Mouse (Mus musculus) lung, postnatal 0 days (tissue): Measurements from ENCODE around the gene C1rl. TPM values are rescaled to one million over a fixed set of nuclear protein-coding genes. Genes with fewer than 3 reads are reported as not detected.

Experiments
- ATAC-seq: fragments of 200-750 bp; cut with Nextera tagmentation; 2 replicates; pipeline ENCODE4 v1.8.0; 2017; ENCODE audit warnings: moderate library complexity
- DNase-seq: peaks from one replicate; pipeline ENCODE4 v3.0.0-alpha.2; 2016; ENCODE audit warnings: low spot score
- H3K27ac ChIP-seq: fragments of 300-500 bp; sonication (generic); 2 replicates; pipeline ENCODE4 v1.5.1; 2014; ENCODE audit warnings: antibody characterized with exemption, mild to moderate bottlenecking, low read length, mixed read lengths
- H3K27me3 ChIP-seq: fragments of 300-500 bp; sonication (generic); replicated peaks from 2 replicates; pipeline ENCODE4 v1.6.1; 2014; ENCODE audit warnings: low read length, mixed read lengths; ENCODE audit not compliant: insufficient read depth
- H3K36me3 ChIP-seq: fragments of 300-500 bp; sonication (generic); 2 replicates; pipeline ENCODE4 v1.6.1; 2014; ENCODE audit warnings: low read length, mixed read lengths; ENCODE audit not compliant: insufficient read depth
- H3K4me1 ChIP-seq: fragments of 300-500 bp; sonication (generic); 2 replicates; pipeline ENCODE4 v1.6.1; 2014; ENCODE audit warnings: antibody characterized with exemption, low read depth, low read length, mixed read lengths; ENCODE audit not compliant: insufficient read depth
- H3K4me2 ChIP-seq: fragments of 300-500 bp; sonication (generic); replicated peaks from 2 replicates; pipeline ENCODE4 v1.6.1; 2014; ENCODE audit warnings: low read depth, mild to moderate bottlenecking, low read length, moderate library complexity, mixed read lengths
- H3K4me3 ChIP-seq: fragments of 300-500 bp; sonication (generic); 2 replicates; pipeline ENCODE4 v1.5.1; 2014; ENCODE audit warnings: low read depth, low read length
- H3K9ac ChIP-seq: fragments of 300-500 bp; sonication (generic); replicated peaks from 2 replicates; pipeline ENCODE4 v1.6.1; 2014; ENCODE audit warnings: low read depth, mild to moderate bottlenecking
- H3K9me3 ChIP-seq: fragments of 300-500 bp; sonication (generic); 2 replicates; pipeline ENCODE4 v1.6.1; 2016; ENCODE audit warnings: low read length, mixed read lengths
- CTCF ChIP-seq: IDR thresholded peaks from 2 replicates; pipeline ENCODE4 v1.5.1; 2016; ENCODE audit warnings: antibody characterized with exemption, mild to moderate bottlenecking
- EP300 ChIP-seq: IDR thresholded peaks from 2 replicates; pipeline ENCODE4 v1.6.1; 2016; ENCODE audit warnings: antibody characterized with exemption, mild to moderate bottlenecking, control low read depth
- WGBS: fragments of 180-500 bp; shearing (Covaris S2); extraction: QIAGEN DNeasy Blood & Tissue Kit; methylation state at CpG from one replicate; pipeline ENCODE4 v1.1.7; 2014; 5-methylcytosine and 5-hydroxymethylcytosine counted together
- polyA plus RNA-seq: library from polyadenylated mRNA; unstranded; fragments of >200 nt; fragmentation: Nextera tagmentation; extraction: Ambion mirVana; gene quantifications from 2 replicates; pipeline ENCODE4 v1.2.1, GENCODE M21; 2015

The C1rl gene
- polyA plus RNA-seq, 1 experiment from 2014 or later = 1.5 TPM

DNA sequence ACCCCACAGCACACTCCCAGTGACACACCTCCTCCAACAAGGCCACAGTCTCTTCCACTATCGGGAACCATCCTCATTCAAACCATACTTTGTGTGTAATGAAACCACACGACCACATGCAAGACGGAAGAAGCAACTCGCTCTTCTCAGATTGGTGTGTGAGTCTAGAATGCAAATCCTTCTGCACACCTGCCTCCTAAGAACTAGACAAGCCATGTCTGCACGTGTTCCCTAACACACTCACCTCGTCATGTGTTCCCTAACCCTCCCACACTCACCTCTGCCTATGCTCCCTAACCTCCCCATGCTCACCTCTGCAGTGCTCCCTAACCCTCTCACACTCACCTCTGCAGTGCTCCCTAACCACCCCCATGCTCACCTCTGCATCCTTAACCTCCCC lies 1.5 kb upstream of the C1rl start:
- TF ChIP-seq EP300 (no peak), CTCF (no peak)
- WGBS = 69% methylated on average over 6 of the region's 6 CpGs
- H3K4me2 ChIP-seq = no peak overlapping the region
- no peaks in the 10 kb centered on the region for H3K36me3 ChIP-seq
- no peak overlapping the region for H3K4me3 ChIP-seq
- ATAC-seq (no peak), DNase-seq (no peak)
- H3K9me3 ChIP-seq = no peaks in the 10 kb centered on the region
- H3K4me1 ChIP-seq = no peaks in the 10 kb centered on the region
- no peak overlapping the region for H3K9ac ChIP-seq
- H3K27me3 ChIP-seq = no peaks in the 10 kb centered on the region
- H3K27ac ChIP-seq = no peak overlapping the region

DNA sequence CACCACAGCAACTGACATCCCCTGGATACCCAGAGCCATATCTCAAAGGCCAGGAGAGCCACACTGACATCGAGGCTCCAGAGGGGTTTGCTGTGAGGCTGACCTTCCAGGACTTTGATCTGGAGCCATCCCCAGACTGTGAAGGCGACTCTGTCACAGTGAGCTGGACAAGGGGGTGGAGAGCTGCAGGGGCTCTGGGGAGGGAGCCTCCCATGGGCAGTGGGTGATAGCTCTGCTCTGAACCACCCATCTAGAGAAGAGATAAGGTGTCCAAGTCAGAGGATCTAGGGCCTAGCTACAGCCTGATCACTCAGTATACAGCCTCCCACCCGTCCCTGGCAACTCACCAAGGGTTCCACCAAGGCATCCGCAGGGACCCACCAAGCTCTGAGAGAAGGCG lies 973 bp downstream of the C1rl start:
- ATAC-seq (no peak), DNase-seq (no peak)
- 62% methylated on average over 5 of the region's 5 CpGs for WGBS
- Histone ChIP-seq H3K27me3 (no peaks in the 10 kb centered on the region), H3K9me3 (no peaks in the 10 kb centered on the region), H3K4me2 (no peak overlapping the region), H3K27ac (peak overlapping the region; percentile 38; the same call in 1 of the 2 replicates), H3K4me3 (no peak overlapping the region), H3K4me1 (no peaks in the 10 kb centered on the region), H3K9ac (no peak overlapping the region), H3K36me3 (no peaks in the 10 kb centered on the region)
- TF ChIP-seq CTCF (no peak), EP300 (no peak)

DNA sequence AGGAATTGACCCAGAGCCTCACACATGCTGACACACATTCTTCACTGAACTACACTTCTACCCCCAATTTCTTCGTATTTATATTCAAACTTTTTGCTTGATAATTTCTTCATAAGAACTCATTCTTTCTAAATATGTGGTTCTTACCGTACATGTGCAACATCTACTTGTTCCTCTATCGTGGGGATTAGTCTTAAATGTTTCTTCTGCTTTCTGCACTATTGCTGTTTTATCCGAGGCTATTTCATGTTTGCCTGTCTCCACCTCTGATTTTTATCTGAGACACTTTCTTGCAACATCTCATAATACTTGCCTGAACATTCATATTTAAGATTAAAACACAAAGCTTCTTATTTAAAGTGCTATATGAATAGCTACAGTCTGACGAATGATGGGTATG lies 3.1 kb downstream of the C1rl start:
- Histone ChIP-seq H3K4me2 (no peak overlapping the region), H3K4me1 (no peaks in the 10 kb centered on the region), H3K4me3 (no peak overlapping the region), H3K36me3 (no peaks in the 10 kb centered on the region), H3K27me3 (no peaks in the 10 kb centered on the region), H3K27ac (no peak overlapping the region), H3K9ac (no peak overlapping the region), H3K9me3 (no peaks in the 10 kb centered on the region)
- no peak for DNase-seq
- 81% methylated on average over 5 of the region's 5 CpGs for WGBS
- TF ChIP-seq EP300 = no peak
- TF ChIP-seq CTCF = no peak
- no peak for ATAC-seq

DNA sequence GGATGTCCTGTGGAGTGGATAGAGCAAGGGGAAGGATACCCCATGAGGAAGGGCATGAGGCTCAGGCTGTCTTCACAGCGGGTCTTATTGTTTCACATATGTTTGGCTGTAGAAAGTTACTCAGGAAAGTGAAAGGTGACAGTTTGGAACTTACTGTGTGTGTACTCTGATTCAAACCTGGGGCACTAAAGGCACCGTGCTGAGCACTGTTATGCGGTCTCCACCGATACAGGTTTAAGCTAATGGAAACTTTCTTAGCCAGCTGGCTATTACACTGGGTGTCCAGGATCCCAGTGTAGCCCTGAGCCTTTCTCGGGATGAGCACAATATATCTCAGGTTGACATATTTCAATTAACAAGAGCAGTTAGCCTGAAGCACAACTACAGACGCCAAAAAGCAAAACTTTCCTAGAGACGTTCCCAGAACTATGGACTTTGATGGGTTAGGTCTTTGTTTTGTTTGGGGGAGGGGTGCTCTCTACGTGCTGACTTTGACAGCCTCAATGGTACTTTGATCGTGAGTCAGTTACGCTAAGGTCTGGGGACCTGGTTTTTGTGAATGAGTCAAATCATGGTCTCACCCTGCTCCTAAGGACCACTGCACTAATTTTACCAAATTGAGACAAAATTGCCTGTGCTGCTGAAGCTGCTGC lies 7.1 kb downstream of the C1rl start:
- no peaks in the 10 kb centered on the region for H3K4me1 ChIP-seq
- no peak overlapping the region for H3K27ac ChIP-seq
- TF ChIP-seq EP300 (no peak), CTCF (no peak)
- H3K36me3 ChIP-seq = no peaks in the 10 kb centered on the region
- 39% methylated on average over 10 of the region's 10 CpGs for WGBS
- DNase-seq = no peak
- H3K4me2 ChIP-seq = no peak overlapping the region
- no peak overlapping the region for H3K9ac ChIP-seq
- no peaks in the 10 kb centered on the region for H3K27me3 ChIP-seq
- H3K9me3 ChIP-seq = no peaks in the 10 kb centered on the region
- ATAC-seq = no peak
- H3K4me3 ChIP-seq = no peak overlapping the region

DNA sequence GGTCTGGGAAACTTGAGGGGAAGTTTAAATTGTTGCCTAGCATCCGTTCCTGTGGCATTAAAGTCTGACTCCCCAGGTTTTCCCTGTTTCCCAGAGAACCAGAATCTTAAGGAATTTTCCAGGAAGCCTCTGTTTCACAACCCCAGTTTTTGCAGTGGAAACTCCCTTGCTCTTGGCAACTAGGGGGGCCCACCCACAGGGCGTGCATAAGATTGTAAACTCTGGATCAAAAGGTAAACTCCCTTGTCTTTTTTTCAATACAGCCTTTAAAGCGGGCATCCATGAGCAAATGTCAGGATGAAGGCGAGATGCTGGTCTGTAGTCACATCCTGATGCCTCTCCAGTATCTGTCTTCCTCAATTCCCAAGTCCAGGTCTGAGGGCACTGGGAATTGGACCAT lies 8.6 kb downstream of the C1rl start:
- H3K27me3 ChIP-seq = no peaks in the 10 kb centered on the region
- no peaks in the 10 kb centered on the region for H3K36me3 ChIP-seq
- no peak overlapping the region for H3K9ac ChIP-seq
- H3K4me1 ChIP-seq = no peaks in the 10 kb centered on the region
- DNase-seq (peak; percentile 38), ATAC-seq (no peak)
- no peak overlapping the region for H3K27ac ChIP-seq
- no peak overlapping the region for H3K4me2 ChIP-seq
- no peaks in the 10 kb centered on the region for H3K9me3 ChIP-seq
- TF ChIP-seq CTCF = no peak
- no peak for TF ChIP-seq EP300
- 68% methylated on average over 4 of the region's 4 CpGs for WGBS
- no peak overlapping the region for H3K4me3 ChIP-seq

DNA sequence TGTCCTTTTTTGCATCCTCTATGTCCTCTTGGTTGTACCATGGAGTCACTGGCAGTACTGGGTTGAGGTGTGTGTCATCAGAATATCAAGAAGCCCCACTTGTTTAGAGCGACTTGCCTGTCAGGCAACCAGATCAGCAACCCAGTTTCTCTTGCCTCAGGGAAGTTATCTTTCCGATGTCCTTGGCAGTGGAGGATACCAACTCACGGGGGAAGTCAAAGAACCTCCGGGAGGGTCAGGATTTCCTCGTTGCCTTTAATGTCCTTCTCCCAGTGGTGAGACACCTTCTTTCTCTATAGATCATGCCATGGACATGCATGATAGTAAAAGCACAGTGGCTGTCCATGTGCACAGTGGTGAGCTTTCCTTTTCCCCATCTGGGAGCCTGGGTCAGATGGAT lies 9.1 kb downstream of the C1rl start:
- Histone ChIP-seq H3K4me3 (no peak overlapping the region), H3K27ac (no peak overlapping the region), H3K36me3 (no peaks in the 10 kb centered on the region), H3K4me2 (no peak overlapping the region), H3K4me1 (no peaks in the 10 kb centered on the region), H3K9me3 (no peaks in the 10 kb centered on the region), H3K27me3 (no peaks in the 10 kb centered on the region), H3K9ac (no peak overlapping the region)
- no peak for TF ChIP-seq CTCF
- no peak for TF ChIP-seq EP300
- WGBS = 74% methylated on average over 5 of the region's 5 CpGs
- ATAC-seq = no peak
- no peak for DNase-seq

DNA sequence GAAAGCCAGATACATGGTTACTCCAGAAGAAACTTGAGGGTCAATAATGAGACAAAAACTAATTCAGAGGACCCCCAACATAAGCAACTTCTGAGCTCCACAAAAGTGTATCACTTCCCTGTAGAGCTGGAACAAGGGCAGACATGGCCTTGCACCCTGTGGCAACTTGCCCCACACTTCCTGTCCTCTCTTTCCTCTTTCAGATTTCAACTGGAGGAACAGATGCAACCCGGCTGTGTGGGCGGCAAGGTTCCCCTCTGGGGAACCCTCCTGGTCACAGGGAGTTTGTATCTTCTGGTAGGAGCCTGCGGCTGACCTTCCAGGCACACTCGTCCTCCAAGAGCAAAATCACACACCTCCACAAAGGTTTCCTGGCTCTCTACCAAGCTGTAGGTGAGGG lies 12.1 kb downstream of the C1rl start:
- no peaks in the 10 kb centered on the region for H3K36me3 ChIP-seq
- WGBS = 52% methylated on average over 4 of the region's 4 CpGs
- TF ChIP-seq EP300 (no peak), CTCF (no peak)
- no peaks in the 10 kb centered on the region for H3K27me3 ChIP-seq
- no peak for ATAC-seq
- no peaks in the 10 kb centered on the region for H3K9me3 ChIP-seq
- no peaks in the 10 kb centered on the region for H3K4me1 ChIP-seq
- H3K4me2 ChIP-seq = no peak overlapping the region
- DNase-seq = peak; percentile 27
- no peak overlapping the region for H3K4me3 ChIP-seq
- no peak overlapping the region for H3K27ac ChIP-seq
- no peak overlapping the region for H3K9ac ChIP-seq
